Mouse (Mus musculus) kidney, embryonic 14.5 days (tissue): ENCODE data around the gene Slf2. TPM values are rescaled to one million over a fixed set of nuclear protein-coding genes. Genes with fewer than 3 reads are reported as not detected.
A peak's percentile ranks its signal among the peaks of the same experiment; 100 is the strongest.

Source experiments
- ATAC-seq: fragments of 200-750 bp; cut with Nextera tagmentation; 2 replicates; pipeline ENCODE4 v1.8.0; 2017; ENCODE audit warnings: moderate number of reproducible peaks, mild to moderate bottlenecking, moderate TSS enrichment, moderate library complexity; ENCODE audit not compliant: low FRiP score, low TSS enrichment
- H3K27ac ChIP-seq: fragments of 300-500 bp; sonication (generic); 2 replicates; pipeline ENCODE4 v1.5.1; 2014; ENCODE audit warnings: low read depth, mild to moderate bottlenecking, low read length, moderate library complexity, mixed read lengths
- H3K27me3 ChIP-seq: fragments of 300-500 bp; sonication (generic); 2 replicates; pipeline ENCODE4 v1.6.1; 2014; ENCODE audit warnings: mild to moderate bottlenecking, low read length; ENCODE audit not compliant: control insufficient read depth, insufficient read depth
- H3K36me3 ChIP-seq: fragments of 300-500 bp; sonication (generic); 2 replicates; pipeline ENCODE4 v1.6.1; 2014; ENCODE audit warnings: low read length, mixed read lengths; ENCODE audit not compliant: control insufficient read depth, insufficient read depth
- H3K4me1 ChIP-seq: fragments of 300-500 bp; sonication (generic); 2 replicates; pipeline ENCODE4 v1.6.1; 2014; ENCODE audit warnings: low read length, mixed read lengths; ENCODE audit not compliant: control insufficient read depth, insufficient read depth
- H3K4me2 ChIP-seq: fragments of 300-500 bp; sonication (generic); replicated peaks from 2 replicates; pipeline ENCODE4 v1.6.1; 2014; ENCODE audit warnings: low read depth, mild to moderate bottlenecking, low read length
- H3K4me3 ChIP-seq: fragments of 300-500 bp; sonication (generic); 2 replicates; pipeline ENCODE4 v1.5.1; 2014; ENCODE audit warnings: mild to moderate bottlenecking, low read length
- H3K9ac ChIP-seq: fragments of 300-500 bp; sonication (generic); 2 replicates; pipeline ENCODE4 v1.6.1; 2014; ENCODE audit warnings: low read depth, mild to moderate bottlenecking, low read length, moderate library complexity
- H3K9me3 ChIP-seq: fragments of 300-500 bp; sonication (generic); 2 replicates; pipeline ENCODE4 v1.6.1; 2016; ENCODE audit warnings: low read length; ENCODE audit not compliant: control insufficient read depth
- WGBS: fragments of 180-500 bp; shearing (Covaris S2); extraction: QIAGEN DNeasy Blood & Tissue Kit; methylation state at CpG from one replicate; pipeline ENCODE4 v1.1.7; 2014; 5-methylcytosine and 5-hydroxymethylcytosine counted together
- polyA plus RNA-seq: library from polyadenylated mRNA; unstranded; fragments of >200 nt; fragmentation: Nextera tagmentation; extraction: Ambion mirVana; gene quantifications from 2 replicates; pipeline ENCODE4 v1.2.1, GENCODE M21; 2014

Slf2 gene
- polyA plus RNA-seq, 1 experiment from 2014 or later = 60.0 TPM

DNA sequence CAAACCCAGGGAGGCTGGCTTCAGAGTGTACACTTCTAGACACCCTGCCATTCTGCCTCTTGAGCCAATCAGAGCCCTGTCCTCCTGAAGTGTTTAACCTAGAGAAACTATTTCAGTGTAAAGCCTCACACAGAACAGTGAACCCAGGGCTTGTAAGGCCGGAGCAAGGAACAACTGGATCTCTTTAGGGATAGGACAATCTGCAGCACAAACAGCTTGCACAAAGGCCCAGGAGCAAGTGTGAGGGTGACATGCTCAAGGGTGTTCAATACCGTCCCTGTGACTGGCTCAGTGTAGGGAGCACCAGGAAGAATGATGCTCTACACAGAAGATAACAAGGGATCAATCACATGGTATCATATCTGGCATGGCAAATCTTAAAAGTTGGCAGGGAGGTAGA lies 8.4 kb upstream of the Slf2 start:
- Histone ChIP-seq H3K27ac (no peak overlapping the region), H3K36me3 (no peaks in the 10 kb centered on the region), H3K4me2 (no peak overlapping the region), H3K9me3 (no peaks in the 10 kb centered on the region), H3K4me3 (no peak overlapping the region), H3K4me1 (no peaks in the 10 kb centered on the region), H3K27me3 (no peaks in the 10 kb centered on the region), H3K9ac (no peak overlapping the region)
- ATAC-seq = no peak
- WGBS = 87% methylated on average over 2 of the region's 2 CpGs

DNA sequence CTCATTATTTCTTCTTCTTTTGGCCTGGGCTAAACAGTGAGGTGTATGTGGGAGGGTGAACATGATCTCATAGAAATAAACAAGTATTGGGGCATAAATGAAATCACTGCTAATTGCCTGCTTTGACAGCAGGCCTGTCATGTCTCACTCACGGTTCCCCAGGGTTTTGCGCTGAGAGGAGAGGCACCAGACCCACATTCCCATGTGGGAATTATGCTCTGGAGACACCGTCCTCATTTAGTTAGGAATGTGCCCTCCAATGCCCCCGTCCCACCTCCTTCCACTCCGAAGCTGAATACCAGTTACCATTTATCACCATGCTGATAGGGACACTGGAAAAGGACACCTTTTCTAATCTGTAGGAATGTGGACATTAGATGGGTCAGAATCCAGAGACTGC lies 6.3 kb upstream of the Slf2 start:
- Histone ChIP-seq H3K4me3 (no peak overlapping the region), H3K4me2 (no peak overlapping the region), H3K27ac (no peak overlapping the region), H3K4me1 (peaks cover 3% of the 10 kb centered on the region; the same call in 1 of the 2 replicates), H3K36me3 (no peaks in the 10 kb centered on the region), H3K9ac (no peak overlapping the region), H3K27me3 (no peaks in the 10 kb centered on the region), H3K9me3 (no peaks in the 10 kb centered on the region)
- 64% methylated on average over 5 of the region's 5 CpGs for WGBS
- ATAC-seq = no peak

- no peak overlapping the region for H3K4me3 ChIP-seq
Measured at GRCm38 (mm10) chr19:44926781-44927180, 4.2 kb upstream of the Slf2 start.

GRCm38 (mm10) chr19:44927250-44927649 lies 3.7 kb upstream of the Slf2 start:
- no peaks in the 10 kb centered on the region for H3K36me3 ChIP-seq
- no peaks in the 10 kb centered on the region for H3K9me3 ChIP-seq
- no peaks in the 10 kb centered on the region for H3K27me3 ChIP-seq
- no peak overlapping the region for H3K4me3 ChIP-seq
- ATAC-seq = no peak
- H3K4me1 ChIP-seq = peaks cover 12% of the 10 kb centered on the region
- 77% methylated on average over 1 of the region's 1 CpGs for WGBS
- H3K9ac ChIP-seq = no peak overlapping the region
- no peak overlapping the region; the same call in 1 of the 2 replicates for H3K27ac ChIP-seq
- no peak overlapping the region for H3K4me2 ChIP-seq

More at GRCm38 (mm10) chr19:44926781-44927180, 4.2 kb upstream of the Slf2 start:
- no peaks in the 10 kb centered on the region for H3K9me3 ChIP-seq
- no peak overlapping the region for H3K4me2 ChIP-seq
- H3K27ac ChIP-seq = no peak overlapping the region
- H3K9ac ChIP-seq = no peak overlapping the region
- H3K4me1 ChIP-seq = peaks cover 8% of the 10 kb centered on the region; the same call in 1 of the 2 replicates
- WGBS = 79% methylated on average over 6 of the region's 6 CpGs
- H3K36me3 ChIP-seq = no peaks in the 10 kb centered on the region
- no peaks in the 10 kb centered on the region for H3K27me3 ChIP-seq
- no peak for ATAC-seq

DNA sequence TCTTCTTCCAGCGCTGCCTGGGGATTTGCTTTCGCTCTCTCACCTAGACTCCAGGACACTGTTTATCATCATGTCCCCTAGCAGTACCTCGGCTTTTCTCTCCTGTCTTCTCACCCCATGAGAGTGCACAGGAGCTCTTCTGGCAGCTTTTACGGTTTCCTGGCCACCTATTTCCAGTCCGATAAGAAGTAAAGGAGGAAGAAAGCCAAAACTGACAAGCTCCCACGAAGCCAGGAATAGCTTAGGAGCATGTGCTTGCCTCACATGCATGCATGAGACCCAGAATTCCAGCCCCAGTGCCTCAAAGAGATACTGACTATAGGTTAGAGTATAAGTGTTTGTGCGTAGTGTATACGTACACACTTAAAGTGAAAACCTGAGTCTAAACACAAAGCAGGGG lies 2.8 kb upstream of the Slf2 start:
- ATAC-seq = no peak
- 56% methylated on average over 8 of the region's 8 CpGs for WGBS
- Histone ChIP-seq H3K27ac (0 out of 2 replicates have a peak overlapping the region, but pooled peaks have one; percentile 2), H3K4me2 (no peak overlapping the region), H3K36me3 (no peaks in the 10 kb centered on the region), H3K4me1 (peaks cover 17% of the 10 kb centered on the region), H3K4me3 (no peak overlapping the region), H3K27me3 (no peaks in the 10 kb centered on the region), H3K9ac (no peak overlapping the region; the same call in 1 of the 2 replicates), H3K9me3 (no peaks in the 10 kb centered on the region)

DNA sequence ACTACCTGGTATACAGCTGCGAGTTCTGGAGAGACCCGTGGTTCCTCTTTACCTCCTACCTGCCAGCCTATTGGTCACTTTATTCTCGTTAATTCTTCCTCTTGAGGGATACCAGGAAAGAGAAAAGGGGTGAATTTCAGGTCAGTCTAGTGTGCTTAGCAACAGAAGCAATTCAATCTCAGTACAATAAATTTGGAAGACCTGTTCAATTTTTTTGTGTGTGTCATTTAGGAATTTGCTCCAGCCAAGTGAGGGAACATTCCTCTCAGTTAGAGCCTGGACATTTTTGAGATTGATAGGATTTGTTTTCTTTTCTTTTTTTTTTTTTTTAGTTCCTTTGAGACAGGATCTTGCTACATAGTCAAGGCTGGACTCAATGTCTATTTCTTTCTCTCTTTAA lies 1.7 kb upstream of the Slf2 start:
- 18% methylated on average over 3 of the region's 3 CpGs for WGBS
- Histone ChIP-seq H3K27me3 (no peaks in the 10 kb centered on the region), H3K9me3 (no peaks in the 10 kb centered on the region), H3K4me3 (no peak overlapping the region), H3K9ac (no peak overlapping the region), H3K4me2 (no peak overlapping the region), H3K27ac (no peak overlapping the region; the same call in 1 of the 2 replicates), H3K36me3 (0 out of 2 replicates have a peak, but pooled peaks cover 4% of the 10 kb centered on the region), H3K4me1 (peaks cover 17% of the 10 kb centered on the region)
- no peak for ATAC-seq

- Histone ChIP-seq H3K4me2 (no peak overlapping the region), H3K9me3 (no peaks in the 10 kb centered on the region), H3K27me3 (no peaks in the 10 kb centered on the region), H3K4me3 (no peak overlapping the region), H3K36me3 (peaks cover 4% of the 10 kb centered on the region; the same call in 1 of the 2 replicates), H3K27ac (peak overlapping the region; percentile 92), H3K4me1 (peaks cover 17% of the 10 kb centered on the region), H3K9ac (no peak overlapping the region)
- 33% methylated on average over 10 of the region's 10 CpGs for WGBS
- no peak for ATAC-seq
Measured at GRCm38 (mm10) chr19:44929663-44930062, 1.3 kb upstream of the Slf2 start.

DNA sequence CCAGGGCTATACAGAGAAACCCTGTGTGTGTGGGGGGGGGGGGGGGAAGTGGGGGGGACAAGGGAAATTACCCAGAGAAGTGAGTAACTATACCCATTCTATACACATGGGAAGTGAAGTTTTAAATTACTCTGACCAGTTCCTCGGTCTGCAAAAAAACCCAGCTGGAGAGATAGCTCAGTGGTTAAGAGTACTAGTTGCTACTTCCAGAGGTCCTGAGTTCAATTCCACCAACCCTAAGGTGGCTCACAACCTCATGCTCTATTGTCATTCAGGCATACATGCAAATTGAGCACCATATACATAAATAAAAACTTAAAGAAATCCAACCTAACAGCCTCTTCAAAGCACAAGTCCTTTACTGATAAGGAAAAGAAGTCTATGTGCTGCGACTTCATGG lies 829 bp upstream of the Slf2 start:
- H3K4me1 ChIP-seq = peaks cover 17% of the 10 kb centered on the region
- peak overlapping the region; percentile 92 for H3K27ac ChIP-seq
- H3K36me3 ChIP-seq = peaks cover 9% of the 10 kb centered on the region
- no peak overlapping the region for H3K9ac ChIP-seq
- no peaks in the 10 kb centered on the region for H3K9me3 ChIP-seq
- WGBS = 12% methylated on average over 2 of the region's 2 CpGs
- ATAC-seq = no peak
- H3K4me3 ChIP-seq = peak overlapping the region; percentile 91; the same call in 1 of the 2 replicates
- H3K4me2 ChIP-seq = peak overlapping the region; percentile 74
- no peaks in the 10 kb centered on the region for H3K27me3 ChIP-seq

GRCm38 (mm10) chr19:44931454-44931759 lies 456 bp downstream of the Slf2 start:
- WGBS = under 1% methylated on average over 18 of the region's 18 CpGs
- Histone ChIP-seq H3K4me1 (peaks cover 17% of the 10 kb centered on the region), H3K4me3 (peak overlapping the region; percentile 91), H3K27ac (peak overlapping the region; percentile 92), H3K9me3 (no peaks in the 10 kb centered on the region), H3K36me3 (peaks cover 21% of the 10 kb centered on the region), H3K4me2 (peak overlapping the region; percentile 74), H3K27me3 (no peaks in the 10 kb centered on the region), H3K9ac (peak overlapping the region; percentile 87)
- ATAC-seq = peak; percentile 90
